Mouse (Mus musculus): ENCODE results near the gene Olfr1247.
"Not testable (repeated sequence)": the region's sequence is repeated elsewhere in the genome, so short reads cannot be mapped to it uniquely, and the experiment has no call there.

The Olfr1247 gene

DNA sequence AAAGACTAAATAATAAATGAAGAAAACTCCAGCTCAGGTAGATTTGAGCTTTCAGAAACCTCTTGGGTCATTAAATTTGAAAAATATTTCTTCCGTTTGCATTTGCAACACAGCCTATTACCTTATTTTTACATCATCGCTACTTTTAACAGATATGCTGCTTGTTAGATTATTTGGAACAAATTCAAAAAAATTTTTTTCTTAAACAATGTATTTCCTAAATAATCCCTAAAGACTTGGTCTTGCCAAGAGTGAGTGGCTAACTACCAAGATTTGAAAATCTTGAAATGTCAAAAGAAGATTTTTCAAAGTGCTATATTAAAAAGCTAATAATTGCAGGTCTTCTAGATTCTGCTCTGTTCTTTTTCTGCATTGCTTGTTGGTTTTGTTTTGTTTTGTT lies at the start of gene Olfr1247:
Gene Olfr1247 (minus strand): TSS at position 101 of the 400 bp plus-strand sequence.
- no peak for DNase-seq

DNA sequence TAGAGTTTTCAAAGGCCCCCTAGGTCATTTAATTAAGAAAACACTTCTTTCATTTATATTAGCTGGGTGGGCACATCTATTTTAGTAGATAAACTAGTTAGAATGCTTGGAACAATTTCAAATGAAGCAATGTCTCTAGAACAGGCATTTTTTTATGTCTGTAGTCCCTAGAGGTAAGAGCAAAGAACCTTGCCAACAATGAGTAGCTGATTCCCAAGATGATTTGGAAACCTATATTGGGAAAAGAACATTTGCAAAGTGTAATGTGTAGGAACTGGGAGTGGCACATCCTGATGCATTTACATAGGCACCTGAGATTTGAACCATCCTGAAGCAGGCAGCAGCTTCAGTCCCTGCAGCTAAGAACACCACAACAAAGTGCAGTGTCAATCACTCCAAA lies 47.4 kb upstream of the Olfr1247 start, which contains the start of gene Olfr1250:
Gene Olfr1250 (minus strand): TSS at position 101 of the 400 bp plus-strand sequence.
- DNase-seq = no peak

DNA sequence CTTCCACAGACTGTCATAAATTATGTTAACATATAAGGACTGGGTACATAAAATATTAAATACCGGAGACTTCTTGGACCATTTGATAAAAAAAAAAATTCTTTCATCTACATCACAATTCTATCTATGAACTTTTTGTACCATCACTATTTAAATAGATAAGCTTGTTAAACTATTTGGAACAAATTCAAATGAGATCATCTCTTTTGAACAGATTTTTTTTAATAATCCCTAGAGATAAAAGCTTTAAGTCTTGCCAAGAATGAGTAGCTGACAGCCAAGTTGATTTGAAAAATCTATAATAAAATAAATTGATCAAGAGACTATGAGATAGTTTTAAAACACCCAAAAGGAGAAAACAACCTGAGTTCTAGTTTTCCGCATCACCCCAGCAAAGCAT lies 21.0 kb upstream of the Olfr1247 start, which contains the start of gene Olfr1249:
Gene Olfr1249 (minus strand): TSS at position 101 of the 400 bp plus-strand sequence.
- DNase-seq = no peak

DNA sequence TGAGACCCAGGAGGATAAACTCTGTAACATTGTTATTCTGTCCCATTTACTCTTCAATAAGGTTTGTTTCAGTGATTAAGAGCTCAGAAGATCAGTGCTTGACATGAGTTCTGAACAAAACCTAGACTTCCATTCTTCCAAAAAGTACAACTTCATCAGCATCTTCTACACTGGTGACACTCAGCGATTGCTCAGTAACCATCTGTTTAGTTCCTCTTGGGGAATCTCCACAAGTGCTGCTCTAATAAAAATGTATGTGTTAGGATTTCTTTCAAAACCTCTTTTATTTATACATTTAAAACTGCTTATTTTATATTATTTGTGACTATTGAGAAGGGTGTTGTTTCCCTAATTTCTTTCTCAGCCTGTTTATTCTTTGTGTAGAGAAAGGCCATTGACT lies 4.2 kb upstream of the Olfr1247 start, which contains the start of gene Olfr1248:
Gene Olfr1248 (minus strand): TSS at position 101 of the 400 bp plus-strand sequence.
- DNase-seq = not testable (repeated sequence)

DNA sequence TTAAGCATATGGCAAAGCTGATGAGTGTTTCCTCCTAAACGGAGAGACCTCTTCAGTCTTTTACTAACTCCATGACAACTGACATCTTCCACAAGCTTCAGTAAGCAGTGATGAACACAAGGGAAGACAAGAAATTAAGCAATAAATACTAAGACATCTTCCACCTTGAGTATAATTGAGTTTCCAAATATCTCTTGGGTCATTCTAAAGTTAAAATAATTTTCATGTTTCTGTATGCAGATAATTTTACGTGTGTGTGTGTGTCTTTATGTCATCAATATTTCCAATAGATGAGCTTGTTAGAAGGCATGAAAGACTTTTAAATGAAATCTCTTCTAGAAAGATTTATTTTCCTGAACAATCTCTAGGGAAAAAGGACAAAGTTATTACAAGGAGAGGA lies 20.9 kb downstream of the Olfr1247 start, which contains the start of gene Olfr1246:
Gene Olfr1246 (minus strand): TSS at position 101 of the 400 bp plus-strand sequence.
- DNase-seq = no peak

DNA sequence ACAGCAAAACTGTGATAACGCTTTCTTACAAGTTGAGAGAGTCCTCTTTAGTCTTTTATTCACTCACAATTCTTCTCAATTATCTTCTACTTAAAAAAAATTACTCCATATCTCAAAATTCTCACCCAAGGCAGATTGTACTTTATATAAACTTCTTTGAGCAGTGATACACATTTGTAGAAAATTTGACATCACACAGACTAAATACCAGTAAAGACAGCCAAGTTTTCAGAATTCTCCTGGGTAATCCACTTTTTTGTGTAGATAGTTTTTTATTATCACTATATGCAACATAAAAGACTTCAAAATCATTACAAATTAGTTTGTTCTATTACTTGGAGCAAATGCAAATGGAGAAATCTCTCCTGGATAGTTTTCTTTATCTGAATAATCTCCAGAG lies 35.6 kb downstream of the Olfr1247 start, which contains the start of gene Olfr1245:
Gene Olfr1245 (minus strand): TSS at position 101 of the 400 bp plus-strand sequence.
- no peak for DNase-seq

DNA sequence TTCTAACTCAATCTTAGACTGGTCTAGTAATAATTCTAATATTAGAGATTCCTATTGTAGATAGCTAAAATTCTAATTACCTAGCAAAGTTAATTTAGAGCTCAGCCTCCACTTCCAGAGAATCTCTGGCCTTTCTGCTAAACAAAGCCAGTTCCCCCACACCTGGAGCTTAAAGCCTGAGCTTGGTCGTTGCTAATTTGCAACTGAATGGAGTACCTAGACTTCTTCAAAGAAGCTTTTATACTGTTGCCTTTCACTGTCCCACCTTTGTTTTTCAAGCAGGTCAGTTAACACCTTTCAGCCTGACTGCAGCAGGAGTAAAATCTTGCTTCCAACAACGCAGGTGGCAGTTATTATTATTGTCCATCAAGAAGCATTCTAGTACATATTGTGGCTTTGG lies 51.2 kb downstream of the Olfr1247 start:
- not testable (repeated sequence) for DNase-seq
